Mouse (Mus musculus) brain, embryonic 14.5 days (tissue): ENCODE results near the gene Rassf5. TPM values are rescaled to one million over a fixed set of nuclear protein-coding genes. Genes with fewer than 3 reads are reported as not detected.

Source experiments
- DNase-seq: peaks from one replicate; pipeline ENCODE4 v3.0.0-alpha.2; 2011; ENCODE audit warnings: low read depth
- CTCF ChIP-seq: fragments of 200-500 bp; IDR thresholded peaks from 2 replicates; pipeline ENCODE4 v1.5.1; 2012; ENCODE audit warnings: inconsistent platforms, mild to moderate bottlenecking, moderate library complexity, borderline replicate concordance; ENCODE audit not compliant: insufficient read depth, insufficient read length; ENCODE audit errors: extremely low read depth
- POLR2A ChIP-seq: fragments of 200-500 bp; IDR thresholded peaks from 2 replicates; pipeline ENCODE4 v1.6.1; 2012; ENCODE audit warnings: mild to moderate bottlenecking, inconsistent platforms, borderline replicate concordance; ENCODE audit not compliant: poor library complexity, insufficient read depth, insufficient read length, severe bottlenecking; ENCODE audit errors: extremely low read depth
- polyA plus RNA-seq: library from polyadenylated mRNA; depleted of rRNA; stranded (reverse); fragments of >200 nt; gene quantifications from 2 replicates; pipeline ENCODE4 v1.2.3, GENCODE M21; 2012

Rassf5 gene
- polyA plus RNA-seq, 1 experiment = 3.3 TPM

- no peak for DNase-seq
- TF ChIP-seq CTCF (no peak), POLR2A (no peak)
Observed at GRCm38 (mm10) chr1:131244536-131245088, 446 bp downstream of the Rassf5 start.

- no peak for DNase-seq
- TF ChIP-seq CTCF (no peak), POLR2A (no peak)
Observed at GRCm38 (mm10) chr1:131242956-131243355, 2.1 kb downstream of the Rassf5 start.

GRCm38 (mm10) chr1:131239576-131240193 lies 5.4 kb downstream of the Rassf5 start:
- no peak for TF ChIP-seq POLR2A
- no peak for TF ChIP-seq CTCF
- peak; percentile 50 for DNase-seq

- TF ChIP-seq CTCF (no peak), POLR2A (no peak)
- no peak for DNase-seq
Observed at GRCm38 (mm10) chr1:131238931-131239381, 6.1 kb downstream of the Rassf5 start.

DNA sequence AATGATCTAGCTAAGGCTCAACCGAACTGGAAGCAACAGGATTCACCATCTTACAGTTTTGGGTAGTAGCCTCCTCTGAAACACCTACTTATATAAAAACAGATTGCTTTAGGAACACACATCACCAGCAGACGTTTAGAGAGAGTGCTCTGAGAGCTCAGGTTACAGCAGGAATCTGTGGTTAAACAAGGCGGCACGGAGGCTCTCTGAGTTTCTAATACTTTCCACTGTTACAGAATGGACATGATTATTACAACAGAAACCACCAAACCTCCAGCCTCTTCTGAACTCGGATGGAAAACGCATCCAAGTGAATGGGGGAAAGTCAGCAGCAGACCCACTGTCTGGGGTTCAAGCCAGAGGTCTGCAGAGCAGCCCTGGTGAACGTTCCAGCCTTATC lies 9.0 kb downstream of the Rassf5 start:
- DNase-seq = no peak
- no peak for TF ChIP-seq POLR2A
- no peak for TF ChIP-seq CTCF

GRCm38 (mm10) chr1:131233527-131233926 lies 11.5 kb downstream of the Rassf5 start:
- TF ChIP-seq CTCF = no peak
- TF ChIP-seq POLR2A = no peak
- no peak for DNase-seq

DNA sequence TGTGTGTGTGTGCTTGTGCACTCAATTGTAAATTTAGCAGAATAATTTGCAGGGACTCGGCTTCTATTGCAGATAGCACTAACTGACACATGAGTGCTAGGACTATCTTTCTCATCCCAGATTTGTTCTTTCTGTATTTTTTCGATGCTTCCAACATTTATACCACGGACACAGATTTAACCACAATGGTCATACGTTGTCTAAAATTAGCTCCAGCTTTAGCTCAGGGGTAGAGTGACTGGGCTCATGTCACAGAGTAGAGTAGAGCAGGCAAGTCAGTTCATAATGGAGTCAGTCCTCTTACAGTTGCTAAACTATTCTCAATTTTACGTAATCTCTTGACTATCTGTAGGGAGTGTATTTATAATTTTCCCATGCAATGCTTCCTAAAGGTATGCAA lies 16.4 kb downstream of the Rassf5 start:
- DNase-seq = no peak
- TF ChIP-seq CTCF = no peak
- TF ChIP-seq POLR2A = no peak

DNA sequence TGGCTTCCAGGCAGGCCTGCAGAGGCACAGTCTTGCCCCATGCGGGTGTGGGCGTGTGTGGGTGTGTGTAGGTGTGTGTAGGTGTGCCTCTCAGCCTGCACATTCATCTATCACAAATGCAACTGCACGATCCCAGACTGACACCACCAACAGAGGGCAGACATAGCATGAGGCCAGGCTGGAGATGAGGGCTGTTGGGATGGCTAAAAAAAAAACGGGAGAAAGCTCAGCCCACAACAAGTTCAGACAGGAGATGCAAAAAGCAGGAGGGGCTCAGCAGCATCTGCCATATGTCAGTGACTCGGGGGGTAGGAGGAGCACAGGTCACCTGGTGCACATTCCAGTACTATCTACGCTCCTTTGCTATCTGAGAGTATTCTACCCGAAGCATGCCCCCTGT lies 16.8 kb downstream of the Rassf5 start:
- no peak for DNase-seq
- TF ChIP-seq CTCF (no peak), POLR2A (no peak)

- peak; percentile 26 for DNase-seq
- TF ChIP-seq POLR2A (no peak), CTCF (no peak)
Observed at GRCm38 (mm10) chr1:131224848-131225471, 20.1 kb downstream of the Rassf5 start.

DNA sequence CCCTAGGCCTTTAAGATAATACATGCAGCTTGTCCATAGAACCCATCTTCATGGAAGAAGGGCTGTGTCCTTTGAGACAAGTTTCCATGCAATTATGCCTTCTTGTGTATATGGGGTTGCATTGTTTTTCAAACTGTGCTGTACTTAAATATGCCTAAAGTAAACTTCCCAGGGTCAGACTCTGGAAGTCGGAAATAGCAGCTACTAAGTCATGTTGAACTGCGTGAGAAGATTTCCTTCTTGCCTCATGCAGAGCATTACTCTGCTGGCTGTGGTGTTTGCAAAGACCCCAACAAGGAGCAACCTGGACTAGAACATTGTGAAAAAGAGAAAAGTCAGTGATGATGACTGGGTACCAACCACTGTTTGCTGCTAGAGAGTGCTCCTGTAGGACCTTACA lies 21.7 kb downstream of the Rassf5 start:
- no peak for TF ChIP-seq POLR2A
- no peak for TF ChIP-seq CTCF
- DNase-seq = no peak

GRCm38 (mm10) chr1:131221822-131222590 lies 23.1 kb downstream of the Rassf5 start:
- TF ChIP-seq POLR2A (no peak), CTCF (no peak)
- no peak for DNase-seq
